Mouse (Mus musculus) MEL-GATA-1-ER (cell line): ENCODE measurements at regions not wholly inside any gene's neighbourhood (a gene's known extent, or its start where the extent isn't known, plus 50 kb on each side); places are given as distances from the start of the nearest gene placed in this dataset.
A peak's percentile ranks its signal among the peaks of the same experiment; 100 is the strongest.

Source experiments
- DNase-seq: peaks from one replicate; pipeline ENCODE4 v3.0.0-alpha.2; 2012; ENCODE audit warnings: low read depth; ENCODE audit errors: extremely low read depth

DNA sequence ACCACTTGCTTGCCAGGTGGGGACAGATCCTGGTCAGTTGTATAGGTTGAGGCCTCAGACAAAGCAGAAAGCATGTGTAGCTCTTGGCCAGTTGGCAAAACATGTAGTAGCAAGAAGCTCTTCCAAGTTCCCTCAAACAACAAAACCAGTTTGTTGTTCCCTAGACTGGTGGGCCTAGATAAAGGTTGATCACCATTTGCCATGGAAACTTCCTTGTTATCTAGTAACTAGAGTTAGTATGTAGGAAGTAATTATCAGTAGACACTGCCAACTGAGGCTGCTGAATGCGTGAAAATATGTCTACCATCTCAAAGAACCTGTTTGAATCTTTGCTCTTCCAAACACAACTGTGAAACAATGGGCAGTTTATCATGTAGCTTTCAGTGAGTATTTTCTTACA lies 1098.7 kb downstream of the Pcdh18 start:
- peak; percentile 63 for DNase-seq

DNA sequence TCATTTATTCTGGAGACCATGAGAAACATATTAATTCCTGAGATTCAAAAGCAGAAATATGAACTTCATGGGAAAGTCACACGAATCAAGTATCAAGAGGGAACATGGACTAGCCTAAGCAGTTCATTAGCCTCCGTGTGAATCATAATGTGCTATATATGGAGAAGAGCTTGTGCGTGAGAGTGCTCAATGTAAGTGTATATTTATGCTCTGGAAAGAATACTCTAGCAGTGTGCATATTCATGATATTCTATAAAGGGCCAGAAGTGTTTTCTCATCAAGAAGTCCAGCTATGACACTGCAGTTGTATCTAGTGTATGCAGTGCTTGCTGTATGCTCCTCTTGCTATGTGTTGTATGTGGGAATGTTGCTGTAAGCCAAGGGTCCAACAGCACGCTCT lies 1102.0 kb downstream of the Pcdh18 start:
- DNase-seq: no peak

DNA sequence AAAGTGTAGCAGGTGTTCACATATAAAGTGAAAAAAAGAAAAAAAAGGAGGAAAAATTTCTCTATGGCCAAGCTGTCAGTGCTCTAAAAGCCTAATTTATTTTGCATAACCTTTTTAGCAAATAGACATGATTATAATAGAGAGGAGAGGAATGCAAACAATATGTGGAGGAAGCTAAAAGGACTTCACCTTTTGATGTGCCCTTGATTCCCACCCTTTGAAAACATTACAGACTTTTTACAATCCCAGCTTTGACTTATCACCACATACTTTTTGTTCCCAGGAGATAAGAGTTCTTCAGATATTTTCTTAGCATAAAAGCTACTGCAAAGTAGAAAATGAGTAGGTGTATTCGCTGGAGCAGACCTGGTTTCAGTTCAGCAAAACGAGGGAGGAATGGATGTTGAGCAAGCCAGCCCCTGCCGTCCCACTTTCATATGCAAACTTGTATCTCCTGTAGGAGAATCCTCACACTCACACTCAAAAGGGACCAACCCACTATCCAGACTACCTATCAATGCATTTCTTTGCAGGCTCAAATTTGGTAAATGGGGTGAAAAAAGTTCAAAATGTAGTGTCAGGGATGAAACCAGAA lies 1125.1 kb downstream of the Pcdh18 start:
- DNase-seq: no peak

DNA sequence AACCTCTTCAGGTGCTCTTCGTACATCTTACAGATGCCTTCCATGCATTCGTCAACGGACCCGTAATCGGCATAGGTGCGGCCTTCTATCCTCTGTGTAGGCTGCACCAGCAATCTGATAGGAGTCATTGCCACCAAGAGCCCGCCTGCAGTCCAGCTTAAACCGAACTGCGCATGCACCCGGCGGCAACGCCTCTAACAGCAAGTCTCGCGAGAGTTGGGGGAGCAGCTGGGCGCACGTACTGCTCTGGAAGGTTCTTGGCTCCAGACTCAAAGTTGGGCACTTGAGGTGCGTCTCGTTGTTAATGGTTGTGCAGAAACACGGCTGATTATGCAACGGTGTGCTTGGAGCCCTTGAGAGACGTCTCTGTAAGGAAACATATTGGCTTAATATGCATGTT lies 1148.2 kb downstream of the Pcdh18 start:
- no peak for DNase-seq

DNA sequence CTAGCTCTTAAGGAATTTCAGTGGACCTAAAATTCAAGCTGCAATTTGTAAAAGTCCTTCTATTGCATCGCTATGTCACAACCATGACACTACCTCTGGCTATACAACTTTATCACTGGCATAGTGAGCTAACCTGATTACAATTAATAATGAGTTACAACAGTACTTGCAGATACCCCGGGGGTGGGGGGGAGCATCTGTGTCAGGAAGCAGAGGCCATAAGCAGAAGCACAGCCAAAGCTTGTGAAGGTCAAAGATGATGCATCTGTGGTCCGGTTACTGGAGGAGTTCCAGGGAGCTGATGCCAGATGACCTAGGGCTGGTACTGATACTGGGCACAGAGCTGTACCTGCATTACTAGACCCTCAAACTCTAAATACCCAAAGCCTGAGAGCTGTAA lies 1152.3 kb downstream of the Pcdh18 start:
- DNase-seq: no peak

DNA sequence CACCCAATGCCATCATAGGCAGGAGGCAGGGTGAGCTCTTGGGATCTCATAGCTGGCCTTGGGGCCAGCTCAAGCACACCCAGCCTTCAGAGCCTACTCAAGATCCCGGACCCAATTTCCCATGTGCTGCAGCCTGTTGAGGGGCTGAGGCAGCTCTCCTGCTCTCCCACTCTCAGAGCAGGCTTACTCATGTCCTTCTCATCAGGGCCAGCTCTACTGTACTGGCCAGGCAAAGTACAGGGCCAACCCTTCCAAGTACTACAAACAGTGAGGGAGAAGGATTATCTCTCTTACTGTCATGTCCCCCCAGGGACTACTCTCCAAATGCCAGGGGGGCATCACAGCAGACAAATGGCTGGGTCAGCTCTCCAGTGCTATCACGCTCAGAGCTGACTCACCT lies 1169.8 kb downstream of the Pcdh18 start:
- DNase-seq: no peak

DNA sequence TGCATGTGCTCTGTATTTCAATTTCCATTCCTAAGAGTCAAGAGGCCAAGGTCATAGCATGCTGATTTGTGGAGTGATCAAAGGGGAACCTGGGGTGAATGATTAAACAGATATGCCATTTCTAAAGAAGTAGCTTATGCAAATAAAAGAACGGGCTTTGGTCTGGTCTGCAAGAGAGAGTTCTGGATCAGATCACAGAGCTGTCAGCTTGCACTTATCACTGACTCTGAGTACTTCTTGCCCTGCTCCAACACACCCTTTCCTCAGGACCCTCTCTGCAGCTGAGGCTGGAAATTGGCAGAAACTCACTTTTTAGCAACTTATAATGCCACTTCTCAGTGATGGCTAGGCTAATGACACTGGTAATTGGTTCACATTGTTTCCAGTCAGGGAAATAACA lies 1171.0 kb downstream of the Pcdh18 start:
- no peak for DNase-seq

DNA sequence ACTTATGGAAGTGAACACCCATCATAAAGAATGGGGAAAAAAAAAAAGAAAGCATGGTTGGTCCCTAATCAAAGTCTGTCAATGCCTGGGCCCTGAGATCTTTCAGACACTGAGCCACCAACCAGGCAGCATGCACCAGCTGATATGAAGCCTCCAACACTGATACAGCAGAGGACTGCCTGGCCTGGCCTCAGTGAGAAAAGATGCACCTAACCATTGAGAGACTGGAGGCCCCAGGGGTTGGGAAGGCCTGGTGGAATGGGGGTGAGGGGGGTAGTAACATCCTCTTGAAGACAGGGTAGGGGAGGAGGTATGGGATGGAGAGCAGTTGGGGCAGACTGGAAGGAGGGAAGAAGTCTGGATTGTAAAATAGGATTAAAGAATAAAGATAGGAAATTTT lies 1172.8 kb downstream of the Pcdh18 start:
- DNase-seq: no peak

DNA sequence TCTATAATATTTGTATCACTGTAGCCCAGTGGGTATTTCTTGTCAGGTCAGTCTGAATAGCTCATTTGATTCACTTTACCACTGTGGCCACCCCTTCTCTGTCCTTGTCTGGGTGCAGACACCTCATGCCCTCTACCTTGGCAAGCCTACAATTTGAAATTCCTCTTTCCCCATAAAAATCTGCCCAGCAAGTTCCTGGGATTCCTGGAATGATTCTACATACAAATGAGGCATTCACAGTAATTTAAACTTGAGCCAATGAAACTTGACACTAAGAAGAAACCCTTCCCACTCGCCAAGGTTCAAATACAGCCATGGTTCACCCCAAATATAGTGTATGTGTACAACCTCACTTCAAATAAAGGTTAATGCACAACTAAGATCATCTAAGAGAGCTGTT lies 1174.6 kb downstream of the Pcdh18 start:
- no peak for DNase-seq

DNA sequence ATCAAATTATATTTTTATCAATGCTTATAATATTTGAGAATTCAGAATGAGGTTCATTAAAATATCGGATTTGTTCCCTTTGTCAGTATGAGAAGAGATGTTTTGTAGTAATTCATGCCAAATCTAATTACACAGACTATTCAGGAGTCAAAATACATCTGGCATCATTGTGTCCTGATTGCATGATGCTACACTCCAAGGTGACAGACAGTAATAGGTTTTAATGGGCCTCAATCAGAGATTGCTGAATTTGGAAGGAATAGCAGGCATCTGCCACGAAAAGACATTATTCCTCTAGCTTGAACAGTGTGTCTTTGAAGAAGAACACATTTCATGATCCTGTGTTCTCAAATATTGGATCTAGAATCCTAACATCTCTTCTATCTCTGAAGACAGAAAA lies 1177.2 kb downstream of the Pcdh18 start:
- DNase-seq: no peak

DNA sequence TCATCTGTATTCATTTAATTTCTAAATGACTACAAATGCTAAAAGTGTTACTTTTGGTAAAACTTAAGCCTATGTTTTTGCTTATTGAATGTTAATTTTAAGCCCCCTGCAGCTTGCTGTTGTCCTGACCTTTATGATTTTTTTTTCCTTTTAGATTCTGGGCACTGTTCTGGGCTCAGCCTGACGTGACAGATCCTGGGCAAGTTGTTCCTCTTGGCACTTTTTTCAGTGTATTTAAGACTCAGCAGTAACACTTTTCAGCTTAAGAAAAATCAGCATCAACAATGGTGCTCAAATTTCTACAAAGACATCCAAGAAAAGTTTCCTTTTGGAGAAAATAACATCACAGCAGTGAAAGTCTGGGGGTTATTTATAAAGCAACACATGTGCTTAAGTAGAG lies 1177.9 kb downstream of the Pcdh18 start:
- no peak for DNase-seq

DNA sequence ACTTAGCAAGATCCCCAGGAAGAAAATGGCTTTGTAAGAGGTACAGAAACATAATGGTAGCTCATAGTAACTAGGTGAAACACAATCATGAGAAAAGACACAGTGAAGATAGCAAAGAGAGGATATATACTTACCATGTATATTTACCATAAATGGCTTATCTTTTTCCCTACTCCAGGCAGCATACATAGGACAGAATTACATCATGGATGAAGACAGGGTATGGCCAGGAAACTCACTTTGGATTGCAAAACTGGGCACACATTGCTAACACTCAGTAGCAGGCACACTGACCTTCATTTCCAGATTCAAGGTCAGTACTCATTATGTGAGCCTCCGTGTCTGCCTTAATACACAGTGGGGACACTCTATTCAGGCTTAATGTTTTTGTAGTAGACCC lies 1210.5 kb downstream of the Pcdh18 start:
- no peak for DNase-seq

DNA sequence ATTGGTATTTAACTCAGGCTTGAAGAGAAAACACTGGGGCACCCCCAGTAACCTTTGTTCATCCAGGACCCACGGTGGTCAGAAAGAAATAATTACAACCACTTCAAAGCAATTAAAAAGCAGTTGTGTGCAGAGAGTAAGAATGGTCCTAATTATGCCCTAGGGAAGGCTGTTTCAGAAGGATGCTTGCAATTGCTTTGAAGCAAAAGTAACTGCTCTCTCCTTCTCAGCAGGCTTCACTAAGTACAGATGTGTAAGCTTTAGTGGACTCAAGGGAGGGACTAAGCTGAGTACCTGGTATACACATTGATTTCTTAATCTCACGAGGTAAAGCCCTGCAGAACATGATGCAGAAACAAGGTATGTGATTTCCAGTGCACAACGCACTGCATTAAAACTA lies 1242.1 kb downstream of the Pcdh18 start:
- no peak for DNase-seq

DNA sequence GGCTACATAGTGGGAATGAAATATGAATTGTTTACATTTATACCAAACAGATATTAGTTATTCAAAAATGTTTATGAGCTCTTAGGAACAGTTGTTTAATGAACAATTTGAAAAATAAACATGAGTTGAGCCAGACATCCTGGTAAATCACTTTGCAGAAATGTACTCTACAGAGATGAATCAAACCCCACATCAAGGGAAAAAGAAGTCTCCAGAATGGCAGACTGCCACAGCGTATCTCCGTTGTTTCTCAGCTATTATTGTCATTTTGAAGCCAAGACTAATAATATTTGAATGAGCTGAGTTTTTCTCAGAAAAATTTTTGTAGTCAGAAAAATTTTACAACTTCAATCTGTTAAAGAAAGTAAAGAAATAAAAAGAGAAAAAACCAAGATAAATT lies 1253.1 kb downstream of the Pcdh18 start:
- no peak for DNase-seq

DNA sequence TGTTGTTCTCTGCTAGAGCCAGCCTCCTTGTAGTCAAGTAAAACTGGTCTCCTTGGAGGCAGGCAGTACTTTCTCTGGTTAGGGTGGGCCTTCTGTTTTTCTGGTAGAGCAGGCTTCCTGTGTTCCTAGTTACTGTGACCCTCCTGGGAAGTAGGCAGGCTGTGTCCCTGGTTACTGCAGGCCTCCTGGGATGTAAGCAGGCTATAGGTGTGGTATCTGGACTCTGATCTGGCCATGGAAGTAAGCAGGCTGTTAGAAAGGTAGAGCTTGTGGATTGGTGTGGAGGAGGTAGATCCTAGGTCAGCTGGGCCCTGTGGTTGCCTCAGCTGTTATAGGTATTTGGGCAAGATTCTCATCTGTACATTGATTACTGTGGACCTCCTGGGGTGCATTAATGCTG lies 1292.4 kb downstream of the Pcdh18 start:
- no peak for DNase-seq

DNA sequence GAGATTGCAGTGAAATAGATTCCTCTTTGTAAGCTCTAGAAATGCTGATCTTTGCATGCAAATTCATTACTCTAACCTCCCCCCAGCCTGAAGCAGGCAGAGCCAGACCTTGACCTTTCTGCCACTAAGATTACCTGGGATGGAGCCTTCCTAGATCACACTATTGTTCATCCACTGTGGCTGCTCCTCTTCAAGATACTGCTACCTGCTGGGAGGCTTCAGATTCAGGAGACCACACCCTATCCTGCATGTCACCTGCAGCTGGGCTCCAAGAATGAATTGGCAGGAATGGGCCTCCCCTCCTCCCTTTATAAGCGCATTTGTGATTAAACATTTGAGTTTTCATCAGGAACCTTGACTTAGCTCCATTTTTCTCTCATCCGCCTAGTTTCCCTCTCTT lies 1315.2 kb downstream of the Pcdh18 start:
- DNase-seq: no peak

DNA sequence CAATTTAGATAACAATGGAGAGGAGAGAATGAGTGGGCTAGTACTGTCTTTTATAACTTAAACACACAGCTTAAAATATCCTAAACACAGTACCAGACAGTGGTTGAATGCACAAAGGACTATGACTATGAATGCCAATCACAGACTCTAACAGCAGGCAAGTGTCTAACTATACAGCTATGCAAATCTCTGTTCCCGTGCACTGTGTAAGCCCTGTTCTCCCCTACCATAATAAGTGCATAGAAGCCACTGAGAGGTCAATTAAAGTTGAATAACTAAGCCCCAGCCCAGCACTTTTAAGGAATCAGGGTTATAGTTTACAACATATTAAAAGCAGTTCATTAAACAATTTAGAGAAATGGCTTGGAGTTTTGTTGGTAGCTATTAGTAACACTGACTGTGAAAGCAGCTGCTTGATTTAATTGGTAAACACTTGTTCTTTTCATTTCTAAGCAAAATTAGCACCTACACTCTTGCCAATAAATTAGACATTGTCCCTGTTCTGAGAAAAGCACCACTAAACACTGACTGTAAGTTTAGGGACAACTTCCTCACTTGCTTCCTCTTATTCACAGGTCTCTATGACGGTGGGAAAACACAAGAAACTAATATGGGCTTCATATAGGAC lies 1327.6 kb downstream of the Pcdh18 start:
- no peak for DNase-seq

DNA sequence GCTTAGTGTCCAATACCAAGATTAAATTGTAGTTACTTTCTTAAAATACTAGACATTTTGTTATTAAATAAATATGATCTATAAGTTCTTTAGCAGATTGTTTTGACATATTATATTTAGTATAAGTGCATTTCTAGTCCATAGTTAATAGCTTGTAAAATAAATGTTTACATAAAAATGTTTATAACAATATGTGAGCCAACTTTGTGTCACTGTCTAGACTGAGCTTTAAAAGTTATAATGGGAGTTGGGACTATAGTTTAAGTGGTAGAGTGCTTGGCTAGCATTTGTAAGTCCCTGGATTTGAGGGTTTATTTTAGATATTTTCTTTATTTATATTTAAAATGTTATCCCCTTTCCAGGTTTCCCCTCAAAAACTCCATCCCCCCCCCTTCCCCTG lies 1367.3 kb downstream of the Pcdh18 start:
- DNase-seq: no peak
